Mouse (Mus musculus) hindbrain, embryonic 11.5 days (tissue): ENCODE results near the gene Stn1. TPM values are rescaled to one million over a fixed set of nuclear protein-coding genes. Genes with fewer than 3 reads are reported as not detected.

Source experiments
- ATAC-seq: fragments of 200-750 bp; cut with Nextera tagmentation; 2 replicates; pipeline ENCODE4 v1.8.0; 2017; ENCODE audit warnings: mild to moderate bottlenecking, moderate TSS enrichment, moderate library complexity; ENCODE audit not compliant: low FRiP score
- DNase-seq: peaks from one replicate; pipeline ENCODE4 v3.0.0-alpha.2; 2015; ENCODE audit warnings: low spot score
- H3K27ac ChIP-seq: fragments of 300-500 bp; sonication (generic); 2 replicates; pipeline ENCODE4 v1.5.1; 2014; ENCODE audit warnings: mild to moderate bottlenecking, low read depth, low read length
- H3K27me3 ChIP-seq: fragments of 300-500 bp; sonication (generic); 2 replicates; pipeline ENCODE4 v1.6.1; 2014; ENCODE audit warnings: mild to moderate bottlenecking, low read length, moderate library complexity, mixed read lengths; ENCODE audit not compliant: control insufficient read depth, insufficient read depth
- H3K36me3 ChIP-seq: fragments of 300-500 bp; sonication (generic); 2 replicates; pipeline ENCODE4 v1.6.1; 2014; ENCODE audit warnings: mild to moderate bottlenecking, low read length, moderate library complexity, mixed read lengths; ENCODE audit not compliant: control insufficient read depth, insufficient read depth
- H3K4me1 ChIP-seq: fragments of 300-500 bp; sonication (generic); replicated peaks from 2 replicates; pipeline ENCODE4 v1.6.1; 2014; ENCODE audit warnings: low read length, mixed read lengths; ENCODE audit not compliant: control insufficient read depth, insufficient read depth
- H3K4me2 ChIP-seq: fragments of 300-500 bp; sonication (generic); replicated peaks from 2 replicates; pipeline ENCODE4 v1.6.1; 2014; ENCODE audit warnings: mild to moderate bottlenecking, low read depth, low read length
- H3K4me3 ChIP-seq: fragments of 300-500 bp; sonication (generic); 2 replicates; pipeline ENCODE4 v1.5.1; 2014; ENCODE audit warnings: low read depth, low read length
- H3K9ac ChIP-seq: fragments of 300-500 bp; sonication (generic); 2 replicates; pipeline ENCODE4 v1.6.1; 2014; ENCODE audit warnings: low read depth, low read length
- H3K9me3 ChIP-seq: fragments of 300-500 bp; sonication (generic); 2 replicates; pipeline ENCODE4 v1.6.1; 2016; ENCODE audit warnings: low read length; ENCODE audit not compliant: control insufficient read depth
- WGBS: fragments of 180-500 bp; shearing (Covaris S2); extraction: QIAGEN DNeasy Blood & Tissue Kit; methylation state at CpG from one replicate; pipeline ENCODE4 v1.1.7; 2014; 5-methylcytosine and 5-hydroxymethylcytosine counted together
- polyA plus RNA-seq: library from polyadenylated mRNA; unstranded; fragments of >200 nt; fragmentation: Nextera tagmentation; extraction: Ambion mirVana; gene quantifications from 2 replicates; pipeline ENCODE4 v1.2.1, GENCODE M21; 2014

Stn1 gene
- polyA plus RNA-seq, 1 experiment from 2014 or later = 46.8 TPM

DNA sequence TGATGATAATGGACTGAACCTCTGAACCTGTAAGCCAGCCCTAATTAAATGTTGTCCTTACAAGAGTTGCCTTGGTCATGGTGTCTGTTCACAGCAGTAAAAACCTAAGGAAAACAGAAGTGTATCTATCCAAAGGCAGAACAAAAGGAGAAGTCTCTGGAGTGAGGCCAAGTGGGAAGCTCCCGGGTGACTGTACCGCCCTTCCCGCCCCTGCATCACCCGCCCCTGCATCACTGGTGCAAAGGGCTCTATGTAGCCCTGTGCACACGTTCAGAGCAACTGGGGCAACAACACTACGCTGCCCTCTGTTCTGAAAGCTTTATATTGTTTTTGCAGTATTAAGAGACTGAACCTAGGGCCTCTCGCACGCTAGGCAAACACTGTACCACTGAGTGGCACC is 19.7 kb downstream of the Stn1 start:
- H3K9me3 ChIP-seq = no peaks in the 10 kb centered on the region
- H3K36me3 ChIP-seq = no peaks in the 10 kb centered on the region
- 90% methylated on average over 8 of the region's 8 CpGs for WGBS
- H3K27me3 ChIP-seq = no peaks in the 10 kb centered on the region
- no peak overlapping the region for H3K4me2 ChIP-seq
- ATAC-seq = no peak
- H3K27ac ChIP-seq = no peak overlapping the region
- H3K4me3 ChIP-seq = no peak overlapping the region
- H3K9ac ChIP-seq = no peak overlapping the region
- no peak for DNase-seq
- H3K4me1 ChIP-seq = no peaks in the 10 kb centered on the region

DNA sequence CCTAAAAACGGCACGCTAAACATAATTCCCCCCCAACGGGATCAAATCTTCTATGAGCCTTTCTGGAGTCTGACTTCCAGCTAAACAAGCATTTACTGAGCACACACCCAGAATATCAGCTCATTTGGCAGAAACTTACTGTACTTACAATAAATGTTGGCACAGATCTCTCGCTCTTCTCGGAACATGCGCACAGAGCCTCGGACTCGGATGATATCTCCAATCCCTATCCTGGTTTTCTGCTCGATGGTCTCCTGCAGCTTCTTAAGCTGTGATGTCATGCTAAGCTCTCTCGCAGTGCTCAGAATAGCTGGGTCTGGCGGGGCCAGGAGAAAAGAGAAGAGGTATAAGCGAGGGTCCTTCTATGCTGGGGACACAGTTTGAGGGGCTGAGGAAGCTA is 20.4 kb downstream of the Stn1 start:
- Histone ChIP-seq H3K9me3 (no peaks in the 10 kb centered on the region), H3K36me3 (no peaks in the 10 kb centered on the region), H3K27me3 (no peaks in the 10 kb centered on the region), H3K4me2 (0 out of 2 replicates have a peak overlapping the region, but pooled peaks have one; percentile 5), H3K4me1 (no peaks in the 10 kb centered on the region), H3K4me3 (no peak overlapping the region), H3K9ac (no peak overlapping the region), H3K27ac (no peak overlapping the region)
- 97% methylated on average over 12 of the region's 12 CpGs for WGBS
- no peak for DNase-seq
- no peak for ATAC-seq

DNA sequence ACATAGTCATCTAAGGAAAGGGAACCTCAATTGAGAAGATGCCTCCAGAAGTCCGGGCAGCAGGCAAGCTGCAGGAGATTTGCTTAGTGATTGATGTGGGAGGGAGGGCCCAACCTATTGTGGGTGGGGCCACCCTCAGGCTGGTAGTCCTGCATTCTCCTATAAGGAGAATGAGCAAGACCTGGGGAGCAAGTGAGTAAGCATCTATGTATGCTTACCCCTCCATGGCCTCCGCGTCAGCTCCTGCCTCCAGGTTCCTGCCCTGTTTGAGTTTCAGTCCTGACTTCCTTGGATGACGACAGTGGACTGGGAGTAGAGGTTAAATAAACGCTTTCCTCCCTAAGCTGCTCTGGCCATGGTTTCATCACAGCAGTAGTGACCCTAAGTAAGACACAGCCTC is 22.2 kb downstream of the Stn1 start:
- no peaks in the 10 kb centered on the region for H3K9me3 ChIP-seq
- H3K4me1 ChIP-seq = peaks cover 7% of the 10 kb centered on the region
- no peaks in the 10 kb centered on the region for H3K36me3 ChIP-seq
- H3K9ac ChIP-seq = no peak overlapping the region
- H3K27me3 ChIP-seq = no peaks in the 10 kb centered on the region
- DNase-seq (no peak), ATAC-seq (no peak)
- H3K4me2 ChIP-seq = no peak overlapping the region
- 73% methylated on average over 5 of the region's 5 CpGs for WGBS
- H3K27ac ChIP-seq = no peak overlapping the region
- no peak overlapping the region for H3K4me3 ChIP-seq

- H3K27me3 ChIP-seq = no peaks in the 10 kb centered on the region
- no peaks in the 10 kb centered on the region for H3K36me3 ChIP-seq
- H3K4me1 ChIP-seq = peaks cover 7% of the 10 kb centered on the region
- H3K4me2 ChIP-seq = no peak overlapping the region
- no peak overlapping the region for H3K9ac ChIP-seq
- DNase-seq (no peak), ATAC-seq (no peak)
- H3K27ac ChIP-seq = no peak overlapping the region
- no peak overlapping the region for H3K4me3 ChIP-seq
- H3K9me3 ChIP-seq = no peaks in the 10 kb centered on the region
- WGBS = 73% methylated on average over 4 of the region's 4 CpGs
Measured at GRCm38 (mm10) chr19:47513618-47513897, 23.7 kb downstream of the Stn1 start.

DNA sequence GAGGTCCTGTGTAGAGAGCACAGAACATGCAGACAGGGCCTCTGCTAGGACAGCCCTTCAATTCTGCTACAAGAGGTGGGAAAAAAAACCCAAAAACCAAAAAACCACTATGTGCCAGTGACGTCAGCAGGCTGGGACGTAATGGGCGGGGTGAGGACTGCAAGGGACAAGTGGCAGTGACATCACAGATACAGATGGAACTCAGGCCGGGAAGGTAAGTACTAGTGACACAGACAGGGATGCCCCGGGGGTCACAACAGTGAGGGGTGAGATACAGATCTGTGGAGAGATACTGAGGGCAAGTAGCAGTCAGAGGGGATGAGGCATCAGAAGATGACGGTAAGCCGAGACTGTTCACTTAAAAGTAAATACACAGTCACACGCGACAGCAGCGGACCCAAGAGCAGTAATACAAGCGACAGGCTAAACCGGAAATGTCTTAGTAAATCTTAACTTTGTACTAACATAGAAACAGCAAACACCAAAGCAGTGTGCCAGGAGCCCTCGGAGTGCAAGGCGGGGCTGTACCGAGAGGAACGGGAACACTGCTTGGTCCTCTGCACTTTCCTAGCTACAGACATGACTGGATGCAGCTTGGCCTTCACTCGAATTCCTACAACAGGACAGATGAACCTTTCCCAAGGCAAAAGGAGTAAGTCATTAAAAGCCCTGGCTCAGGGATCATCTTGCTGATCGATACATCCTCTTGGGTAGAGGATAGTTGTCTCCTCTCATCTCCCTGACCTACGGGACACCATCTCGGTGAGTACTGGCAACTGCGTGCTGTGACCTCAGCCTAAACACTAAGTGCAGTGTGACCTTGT is 24.3 kb downstream of the Stn1 start:
- WGBS = 89% methylated on average over 21 of the region's 21 CpGs
- H3K36me3 ChIP-seq = no peaks in the 10 kb centered on the region
- no peak for DNase-seq
- no peak overlapping the region for H3K27ac ChIP-seq
- H3K9ac ChIP-seq = no peak overlapping the region
- H3K4me1 ChIP-seq = peaks cover 7% of the 10 kb centered on the region
- H3K4me2 ChIP-seq = no peak overlapping the region
- H3K4me3 ChIP-seq = no peak overlapping the region
- no peak for ATAC-seq
- H3K27me3 ChIP-seq = no peaks in the 10 kb centered on the region
- H3K9me3 ChIP-seq = no peaks in the 10 kb centered on the region

GRCm38 (mm10) chr19:47511958-47512357 is 25.3 kb downstream of the Stn1 start:
- 73% methylated on average over 6 of the region's 6 CpGs for WGBS
- no peak overlapping the region for H3K4me3 ChIP-seq
- peaks cover 7% of the 10 kb centered on the region for H3K4me1 ChIP-seq
- no peaks in the 10 kb centered on the region for H3K36me3 ChIP-seq
- no peak overlapping the region for H3K27ac ChIP-seq
- H3K4me2 ChIP-seq = no peak overlapping the region
- no peak overlapping the region for H3K9ac ChIP-seq
- H3K9me3 ChIP-seq = no peaks in the 10 kb centered on the region
- H3K27me3 ChIP-seq = no peaks in the 10 kb centered on the region
- no peak for ATAC-seq
- DNase-seq = no peak

DNA sequence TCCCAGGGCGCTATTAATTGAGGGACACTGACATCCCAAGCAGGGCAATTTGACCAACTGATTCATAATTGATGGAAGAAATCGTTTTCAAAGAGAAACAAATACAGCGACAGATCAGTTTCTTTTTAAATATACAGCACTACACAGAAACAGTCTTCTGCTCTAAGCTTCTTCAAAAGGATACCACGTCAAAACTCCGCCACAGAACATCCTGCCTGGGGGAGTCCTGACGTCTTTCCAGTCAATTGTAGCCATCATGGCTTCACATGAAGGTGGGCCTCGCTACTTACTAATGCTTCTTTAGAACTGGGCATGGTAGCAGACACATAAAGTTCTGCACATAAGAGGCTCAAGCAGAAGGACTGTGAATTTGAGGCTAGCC is 26.0 kb downstream of the Stn1 start:
- Histone ChIP-seq H3K4me3 (no peak overlapping the region), H3K27me3 (no peaks in the 10 kb centered on the region), H3K4me2 (no peak overlapping the region), H3K4me1 (peaks cover 7% of the 10 kb centered on the region), H3K27ac (peak overlapping the region; percentile 69; the same call in 1 of the 2 replicates), H3K36me3 (no peaks in the 10 kb centered on the region), H3K9me3 (no peaks in the 10 kb centered on the region), H3K9ac (peak overlapping the region; percentile 15)
- peak; percentile 22 for DNase-seq
- 71% methylated on average over 7 of the region's 7 CpGs for WGBS
- ATAC-seq = no peak

DNA sequence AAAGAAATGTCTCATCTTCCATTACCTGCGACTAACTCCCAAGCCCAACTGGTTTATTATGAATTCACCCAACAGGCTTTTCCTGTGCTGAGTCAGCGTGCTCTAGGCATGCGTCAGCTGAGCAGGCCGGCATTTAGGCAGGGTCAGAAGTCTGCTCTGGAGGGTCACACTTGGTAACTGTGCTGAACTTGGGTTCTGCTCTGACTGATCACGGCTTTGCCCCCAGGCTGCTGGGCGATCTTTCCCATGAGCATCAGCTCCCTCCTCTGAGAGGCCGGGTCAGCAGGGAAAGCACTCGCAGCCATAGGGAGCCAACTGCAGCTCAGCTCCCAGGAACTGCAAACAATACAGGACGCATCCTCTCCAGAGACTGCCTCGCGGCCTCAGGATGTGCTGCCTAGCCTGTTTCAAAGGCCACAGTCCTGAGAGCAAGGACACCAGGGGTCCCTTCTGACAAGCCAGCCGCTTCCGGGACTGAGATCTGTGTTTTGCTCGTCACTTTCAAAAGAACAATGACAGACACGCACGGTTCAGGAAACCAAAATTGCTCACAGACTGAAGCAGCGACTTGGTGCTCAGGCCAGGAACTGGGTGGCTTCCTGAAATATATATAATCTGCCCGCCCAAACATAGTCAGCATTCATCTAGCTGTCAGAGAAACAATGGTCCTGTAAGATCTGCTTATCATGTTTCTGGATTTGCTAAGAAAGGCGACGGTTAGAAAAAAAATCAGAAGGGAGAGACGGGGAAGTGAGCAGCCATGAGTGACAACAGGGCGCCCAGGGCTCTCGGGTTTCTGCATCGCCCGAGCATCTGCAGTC is 26.6 kb downstream of the Stn1 start:
- no peak overlapping the region for H3K4me3 ChIP-seq
- 25% methylated on average over 25 of the region's 25 CpGs for WGBS
- H3K4me2 ChIP-seq = peak overlapping the region; percentile 14; the same call in 1 of the 2 replicates
- H3K4me1 ChIP-seq = peaks cover 7% of the 10 kb centered on the region
- H3K36me3 ChIP-seq = no peaks in the 10 kb centered on the region
- peak; percentile 55; the same call in 1 of the 2 replicates for ATAC-seq
- H3K9me3 ChIP-seq = no peaks in the 10 kb centered on the region
- peak; percentile 55 for DNase-seq
- H3K27me3 ChIP-seq = no peaks in the 10 kb centered on the region
- peak overlapping the region; percentile 69 for H3K27ac ChIP-seq
- peak overlapping the region; percentile 15 for H3K9ac ChIP-seq

DNA sequence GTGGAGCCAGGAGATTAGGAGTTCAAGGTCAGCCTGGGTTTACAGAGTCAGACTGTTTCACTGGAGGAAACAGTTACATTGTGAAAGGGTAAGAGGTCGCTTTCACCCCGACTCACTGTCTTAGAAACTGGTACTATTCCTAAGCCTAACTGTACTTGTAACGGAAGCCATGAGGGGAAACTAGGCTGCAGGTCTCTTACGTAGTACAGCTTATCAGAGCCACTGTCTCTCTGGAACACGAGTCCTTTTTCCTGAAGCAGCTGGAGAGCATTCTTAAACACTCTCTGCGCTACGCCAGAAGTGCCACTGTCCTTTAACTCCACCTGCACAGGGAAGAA is 27.2 kb downstream of the Stn1 start:
- no peak overlapping the region for H3K4me3 ChIP-seq
- H3K9me3 ChIP-seq = no peaks in the 10 kb centered on the region
- H3K9ac ChIP-seq = no peak overlapping the region; the same call in 1 of the 2 replicates
- ATAC-seq = no peak
- no peak for DNase-seq
- no peaks in the 10 kb centered on the region for H3K27me3 ChIP-seq
- H3K27ac ChIP-seq = peak overlapping the region; percentile 69; the same call in 1 of the 2 replicates
- peaks cover 7% of the 10 kb centered on the region for H3K4me1 ChIP-seq
- peak overlapping the region; percentile 14; the same call in 1 of the 2 replicates for H3K4me2 ChIP-seq
- no peaks in the 10 kb centered on the region for H3K36me3 ChIP-seq
- WGBS = 83% methylated on average over 7 of the region's 7 CpGs
